Mouse (Mus musculus): Measurements from ENCODE around the gene Rras. TPM values are rescaled to one million over a fixed set of nuclear protein-coding genes. Genes with fewer than 3 reads are reported as not detected.

Rras gene
- polyA plus RNA-seq, 1 experiment from 2014 or later: 21.2 TPM

GRCm38 (mm10) chr7:45027761-45028160 lies 10.0 kb downstream of the Rras start:
- Histone ChIP-seq H3K27ac (ENCODE audit: low read depth, low read length) (no peak overlapping the region), H3K9me3 (ENCODE audit: control insufficient read depth, low read length) (no peaks in the 10 kb centered on the region), H3K9ac (ENCODE audit: low read depth, low read length) (no peak overlapping the region), H3K4me3 (ENCODE audit: low read depth, low read length) (no peak overlapping the region), H3K27me3 (ENCODE audit: control insufficient read depth, insufficient read depth, low read length) (no peaks in the 10 kb centered on the region), H3K4me2 (replicated peaks; ENCODE audit: low read depth, low read length) (no peak overlapping the region), H3K36me3 (ENCODE audit: control insufficient read depth, insufficient read depth, low read length) (peaks cover 23% of the 10 kb centered on the region), H3K4me1 (replicated peaks; ENCODE audit: control insufficient read depth, insufficient read depth, low read length) (no peaks in the 10 kb centered on the region)
- 91% methylated on average over 9 of the region's 9 CpGs for WGBS
- DNase-seq (ENCODE audit: low spot score): no peak
- no peak for ATAC-seq (ENCODE audit: low FRiP score)

GRCm38 (mm10) chr7:45028351-45028750 lies 10.6 kb downstream of the Rras start:
- Histone ChIP-seq H3K4me1 (replicated peaks; ENCODE audit: control insufficient read depth, insufficient read depth, low read length) (no peaks in the 10 kb centered on the region), H3K27me3 (ENCODE audit: control insufficient read depth, insufficient read depth, low read length) (no peaks in the 10 kb centered on the region), H3K9me3 (ENCODE audit: control insufficient read depth, low read length) (no peaks in the 10 kb centered on the region), H3K4me3 (ENCODE audit: low read depth, low read length) (no peak overlapping the region), H3K27ac (ENCODE audit: low read depth, low read length) (no peak overlapping the region), H3K9ac (ENCODE audit: low read depth, low read length) (no peak overlapping the region), H3K4me2 (replicated peaks; ENCODE audit: low read depth, low read length) (no peak overlapping the region), H3K36me3 (ENCODE audit: control insufficient read depth, insufficient read depth, low read length) (peaks cover 25% of the 10 kb centered on the region)
- WGBS: 93% methylated on average over 11 of the region's 11 CpGs
- ATAC-seq (ENCODE audit: low FRiP score) (no peak), DNase-seq (ENCODE audit: low spot score) (no peak)

- no peaks in the 10 kb centered on the region for H3K4me1 ChIP-seq (replicated peaks; ENCODE audit: control insufficient read depth, insufficient read depth, low read length)
- WGBS: 90% methylated on average over 6 of the region's 6 CpGs
- DNase-seq (ENCODE audit: low spot score) (no peak), ATAC-seq (ENCODE audit: low FRiP score) (no peak)
- H3K4me2 ChIP-seq (replicated peaks; ENCODE audit: low read depth, low read length): no peak overlapping the region
- no peak overlapping the region for H3K27ac ChIP-seq (ENCODE audit: low read depth, low read length)
- H3K36me3 ChIP-seq (ENCODE audit: control insufficient read depth, insufficient read depth, low read length): peaks cover 39% of the 10 kb centered on the region
- no peak overlapping the region for H3K9ac ChIP-seq (ENCODE audit: low read depth, low read length)
- no peaks in the 10 kb centered on the region for H3K9me3 ChIP-seq (ENCODE audit: control insufficient read depth, low read length)
- no peaks in the 10 kb centered on the region for H3K27me3 ChIP-seq (ENCODE audit: control insufficient read depth, insufficient read depth, low read length)
- H3K4me3 ChIP-seq (ENCODE audit: low read depth, low read length): no peak overlapping the region
Measured at GRCm38 (mm10) chr7:45029995-45030394, 12.2 kb downstream of the Rras start.

GRCm38 (mm10) chr7:45030857-45031256 lies 13.1 kb downstream of the Rras start:
- Histone ChIP-seq H3K4me2 (replicated peaks; ENCODE audit: low read depth, low read length) (no peak overlapping the region), H3K36me3 (ENCODE audit: control insufficient read depth, insufficient read depth, low read length) (peaks cover 39% of the 10 kb centered on the region), H3K9me3 (ENCODE audit: control insufficient read depth, low read length) (no peaks in the 10 kb centered on the region), H3K4me1 (replicated peaks; ENCODE audit: control insufficient read depth, insufficient read depth, low read length) (no peaks in the 10 kb centered on the region), H3K27me3 (ENCODE audit: control insufficient read depth, insufficient read depth, low read length) (no peaks in the 10 kb centered on the region), H3K4me3 (ENCODE audit: low read depth, low read length) (no peak overlapping the region), H3K9ac (ENCODE audit: low read depth, low read length) (no peak overlapping the region), H3K27ac (ENCODE audit: low read depth, low read length) (no peak overlapping the region)
- ATAC-seq (ENCODE audit: low FRiP score) (no peak), DNase-seq (ENCODE audit: low spot score) (no peak)
- WGBS: 98% methylated on average over 8 of the region's 8 CpGs

GRCm38 (mm10) chr7:45033722-45034359 lies 16.1 kb downstream of the Rras start:
- no peak for DNase-seq (ENCODE audit: low spot score)
- Histone ChIP-seq H3K4me1 (replicated peaks; ENCODE audit: control insufficient read depth, insufficient read depth, low read length) (no peaks in the 10 kb centered on the region), H3K27ac (ENCODE audit: low read depth, low read length) (no peak overlapping the region), H3K9me3 (ENCODE audit: control insufficient read depth, low read length) (no peaks in the 10 kb centered on the region), H3K9ac (ENCODE audit: low read depth, low read length) (no peak overlapping the region), H3K27me3 (ENCODE audit: control insufficient read depth, insufficient read depth, low read length) (no peaks in the 10 kb centered on the region), H3K4me3 (ENCODE audit: low read depth, low read length) (no peak overlapping the region), H3K4me2 (replicated peaks; ENCODE audit: low read depth, low read length) (no peak overlapping the region), H3K36me3 (ENCODE audit: control insufficient read depth, insufficient read depth, low read length) (peaks cover 35% of the 10 kb centered on the region)
- WGBS: 92% methylated on average over 18 of the region's 19 CpGs
- no peak for ATAC-seq (ENCODE audit: low FRiP score)

- 95% methylated on average over 3 of the region's 3 CpGs for WGBS
- Histone ChIP-seq H3K9me3 (ENCODE audit: control insufficient read depth, low read length) (no peaks in the 10 kb centered on the region), H3K36me3 (ENCODE audit: control insufficient read depth, insufficient read depth, low read length) (peaks cover 35% of the 10 kb centered on the region), H3K9ac (ENCODE audit: low read depth, low read length) (no peak overlapping the region), H3K4me1 (replicated peaks; ENCODE audit: control insufficient read depth, insufficient read depth, low read length) (no peaks in the 10 kb centered on the region), H3K27me3 (ENCODE audit: control insufficient read depth, insufficient read depth, low read length) (no peaks in the 10 kb centered on the region), H3K4me3 (ENCODE audit: low read depth, low read length) (no peak overlapping the region), H3K27ac (ENCODE audit: low read depth, low read length) (no peak overlapping the region), H3K4me2 (replicated peaks; ENCODE audit: low read depth, low read length) (no peak overlapping the region)
- ATAC-seq (ENCODE audit: low FRiP score) (no peak), DNase-seq (ENCODE audit: low spot score) (no peak)
Measured at GRCm38 (mm10) chr7:45035631-45036030, 17.9 kb downstream of the Rras start.

- DNase-seq (ENCODE audit: low spot score) (no peak), ATAC-seq (ENCODE audit: low FRiP score) (no peak)
- Histone ChIP-seq H3K27me3 (ENCODE audit: control insufficient read depth, insufficient read depth, low read length) (no peaks in the 10 kb centered on the region), H3K27ac (ENCODE audit: low read depth, low read length) (no peak overlapping the region), H3K4me2 (replicated peaks; ENCODE audit: low read depth, low read length) (no peak overlapping the region), H3K4me3 (ENCODE audit: low read depth, low read length) (no peak overlapping the region), H3K9me3 (ENCODE audit: control insufficient read depth, low read length) (no peaks in the 10 kb centered on the region), H3K9ac (ENCODE audit: low read depth, low read length) (no peak overlapping the region), H3K4me1 (replicated peaks; ENCODE audit: control insufficient read depth, insufficient read depth, low read length) (no peaks in the 10 kb centered on the region), H3K36me3 (ENCODE audit: control insufficient read depth, insufficient read depth, low read length) (peaks cover 37% of the 10 kb centered on the region)
- WGBS: 93% methylated on average over 11 of the region's 11 CpGs
Measured at GRCm38 (mm10) chr7:45036702-45037101, 18.9 kb downstream of the Rras start.

GRCm38 (mm10) chr7:45037720-45038361 lies 20.1 kb downstream of the Rras start:
- WGBS: 75% methylated on average over 7 of the region's 7 CpGs
- Histone ChIP-seq H3K27me3 (ENCODE audit: control insufficient read depth, insufficient read depth, low read length) (no peaks in the 10 kb centered on the region), H3K36me3 (ENCODE audit: control insufficient read depth, insufficient read depth, low read length) (peaks cover 35% of the 10 kb centered on the region), H3K4me3 (ENCODE audit: low read depth, low read length) (no peak overlapping the region), H3K9me3 (ENCODE audit: control insufficient read depth, low read length) (no peaks in the 10 kb centered on the region), H3K4me2 (replicated peaks; ENCODE audit: low read depth, low read length) (no peak overlapping the region), H3K27ac (ENCODE audit: low read depth, low read length) (no peak overlapping the region), H3K4me1 (replicated peaks; ENCODE audit: control insufficient read depth, insufficient read depth, low read length) (no peaks in the 10 kb centered on the region), H3K9ac (ENCODE audit: low read depth, low read length) (no peak overlapping the region)
- ATAC-seq (ENCODE audit: low FRiP score) (no peak), DNase-seq (ENCODE audit: low spot score) (peak; percentile 63)

GRCm38 (mm10) chr7:45038411-45038810 lies 20.6 kb downstream of the Rras start:
- no peak for DNase-seq (ENCODE audit: low spot score)
- no peaks in the 10 kb centered on the region for H3K9me3 ChIP-seq (ENCODE audit: control insufficient read depth, low read length)
- H3K36me3 ChIP-seq (ENCODE audit: control insufficient read depth, insufficient read depth, low read length): peaks cover 39% of the 10 kb centered on the region
- 96% methylated on average over 9 of the region's 9 CpGs for WGBS
- no peaks in the 10 kb centered on the region for H3K4me1 ChIP-seq (replicated peaks; ENCODE audit: control insufficient read depth, insufficient read depth, low read length)
- H3K4me2 ChIP-seq (replicated peaks; ENCODE audit: low read depth, low read length): no peak overlapping the region
- H3K9ac ChIP-seq (ENCODE audit: low read depth, low read length): no peak overlapping the region
- ATAC-seq (ENCODE audit: low FRiP score): no peak
- no peaks in the 10 kb centered on the region for H3K27me3 ChIP-seq (ENCODE audit: control insufficient read depth, insufficient read depth, low read length)
- no peak overlapping the region for H3K27ac ChIP-seq (ENCODE audit: low read depth, low read length)
- H3K4me3 ChIP-seq (ENCODE audit: low read depth, low read length): no peak overlapping the region
